Mouse (Mus musculus) olfactory bulb, adult 2 months (tissue): ENCODE results near the gene Kmt5a.

Experiments used
- CTCF ChIP-seq: fragments of 200-500 bp; IDR thresholded peaks from 2 replicates; pipeline ENCODE4 v1.5.1; 2012; ENCODE audit warnings: low read depth, mild to moderate bottlenecking, low read length, moderate library complexity; ENCODE audit not compliant: insufficient read depth
- POLR2A ChIP-seq: fragments of 200-500 bp; IDR thresholded peaks from 2 replicates; pipeline ENCODE4 v1.6.1; 2012; ENCODE audit warnings: mild to moderate bottlenecking, low read depth, low read length, moderate library complexity; ENCODE audit not compliant: insufficient read depth

DNA sequence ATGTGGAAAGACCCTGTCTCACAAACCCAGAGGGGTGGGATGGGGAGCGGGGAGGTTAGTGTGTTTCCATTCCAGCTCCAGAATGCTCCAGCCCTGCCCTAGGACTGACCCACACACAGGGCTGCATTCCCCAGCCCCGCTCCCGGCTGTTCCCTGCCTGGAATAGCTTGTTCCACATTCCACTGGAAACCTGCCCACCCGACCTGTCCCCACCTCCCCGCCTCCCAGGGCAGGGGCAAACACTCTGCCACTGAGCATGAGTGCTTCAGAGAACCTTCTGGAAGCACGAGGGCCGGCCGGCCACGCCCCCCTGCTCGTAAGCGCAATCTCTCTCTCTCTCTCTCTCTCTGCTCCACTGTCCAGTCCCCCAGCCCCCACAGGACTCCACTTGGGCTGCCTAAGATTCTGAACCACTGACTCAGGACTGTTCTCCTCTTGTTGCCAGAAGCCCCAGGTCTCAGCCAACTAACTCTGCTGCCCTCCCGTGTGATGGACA, 70.1 kb downstream of the Kmt5a start:
- TF ChIP-seq CTCF (no peak), POLR2A (no peak)
